Mouse (Mus musculus) heart, embryonic 12.5 days (tissue): ENCODE data around the gene Gm10985. TPM values are rescaled to one million over a fixed set of nuclear protein-coding genes. Genes with fewer than 3 reads are reported as not detected.
A peak's percentile ranks its signal among the peaks of the same experiment; 100 is the strongest.

Experiments used
- ATAC-seq: fragments of 200-750 bp; cut with Nextera tagmentation; 2 replicates; pipeline ENCODE4 v1.8.0; 2017; ENCODE audit warnings: moderate TSS enrichment, moderate library complexity; ENCODE audit not compliant: insufficient number of reproducible peaks, low FRiP score
- H3K27ac ChIP-seq: fragments of 300-500 bp; sonication (generic); 2 replicates; pipeline ENCODE4 v1.5.1; 2016; ENCODE audit warnings: mild to moderate bottlenecking, moderate library complexity; ENCODE audit not compliant: poor library complexity, severe bottlenecking
- H3K27me3 ChIP-seq: fragments of 300-500 bp; sonication (generic); replicated peaks from 2 replicates; pipeline ENCODE4 v1.6.1; 2016; ENCODE audit warnings: mild to moderate bottlenecking, moderate library complexity
- H3K36me3 ChIP-seq: fragments of 300-500 bp; sonication (generic); 2 replicates; pipeline ENCODE4 v1.6.1; 2016; ENCODE audit warnings: mild to moderate bottlenecking, moderate library complexity
- H3K4me1 ChIP-seq: fragments of 300-500 bp; sonication (generic); replicated peaks from 2 replicates; pipeline ENCODE4 v1.6.1; 2016; ENCODE audit warnings: mild to moderate bottlenecking
- H3K4me2 ChIP-seq: fragments of 300-500 bp; sonication (generic); 2 replicates; pipeline ENCODE4 v1.6.1; 2016; ENCODE audit warnings: mild to moderate bottlenecking, moderate library complexity
- H3K4me3 ChIP-seq: fragments of 300-500 bp; sonication (generic); 2 replicates; pipeline ENCODE4 v1.5.1; 2016; ENCODE audit warnings: mild to moderate bottlenecking
- H3K9ac ChIP-seq: fragments of 300-500 bp; sonication (generic); 2 replicates; pipeline ENCODE4 v1.6.1; 2016; ENCODE audit warnings: mild to moderate bottlenecking, moderate library complexity
- H3K9me3 ChIP-seq: fragments of 300-500 bp; sonication (generic); replicated peaks from 2 replicates; pipeline ENCODE4 v1.6.1; 2016; ENCODE audit warnings: mild to moderate bottlenecking, moderate library complexity
- WGBS: fragments of 180-500 bp; shearing (Covaris S2); methylation state at CpG from one replicate; pipeline ENCODE4 v1.1.7; 2016; 5-methylcytosine and 5-hydroxymethylcytosine counted together
- polyA plus RNA-seq: library from polyadenylated mRNA; unstranded; fragments of >200 nt; fragmentation: Nextera tagmentation; extraction: Ambion mirVana; gene quantifications from 2 replicates; pipeline ENCODE4 v1.2.1, GENCODE M21; 2016

Gm10985 gene
- polyA plus RNA-seq, result not detected in 2 replicates

GRCm38 (mm10) chr3:53844786-53845185, at the start of gene Gm10985:
TSS of gene Gm10985 (plus strand) at chr3:53845086.
- H3K4me2 ChIP-seq, result no peak within 1 kb of the TSS

GRCm38 (mm10) chr3:53796933-53797332, 48.0 kb upstream of the Gm10985 start:
- WGBS, result 83% methylated on average over 1 of the region's 1 CpGs

More at GRCm38 (mm10) chr3:53844786-53845185, at the start of gene Gm10985:
- H3K4me1 ChIP-seq, result no peaks in the 10 kb centered on the region
- H3K27ac ChIP-seq, result no peak within 1 kb of the TSS
- ATAC-seq, result no peak
- no peak within 1 kb of the TSS for H3K4me3 ChIP-seq
- 73% methylated on average over 2 of the region's 2 CpGs for WGBS
- H3K36me3 ChIP-seq, result no peaks in the 10 kb centered on the region
- no peaks in the 10 kb centered on the region for H3K27me3 ChIP-seq
- H3K9ac ChIP-seq, result no peak within 1 kb of the TSS
- H3K9me3 ChIP-seq, result no peaks in the 10 kb centered on the region

GRCm38 (mm10) chr3:53799671-53800070, 45.2 kb upstream of the Gm10985 start:
- no peaks in the 10 kb centered on the region for H3K36me3 ChIP-seq
- no peak for ATAC-seq
- H3K4me2 ChIP-seq, result no peak overlapping the region
- no peaks in the 10 kb centered on the region for H3K9me3 ChIP-seq
- H3K4me1 ChIP-seq, result no peaks in the 10 kb centered on the region
- H3K27ac ChIP-seq, result no peak overlapping the region
- no peaks in the 10 kb centered on the region for H3K27me3 ChIP-seq
- WGBS, result 68% methylated on average over 2 of the region's 2 CpGs
- H3K9ac ChIP-seq, result no peak overlapping the region
- H3K4me3 ChIP-seq, result no peak overlapping the region

More at GRCm38 (mm10) chr3:53796933-53797332, 48.0 kb upstream of the Gm10985 start:
- Histone ChIP-seq H3K36me3 (no peaks in the 10 kb centered on the region), H3K9ac (no peak overlapping the region), H3K27me3 (no peaks in the 10 kb centered on the region), H3K4me3 (no peak overlapping the region), H3K4me1 (no peaks in the 10 kb centered on the region), H3K9me3 (no peaks in the 10 kb centered on the region), H3K4me2 (no peak overlapping the region), H3K27ac (no peak overlapping the region)
- ATAC-seq, result no peak

- Histone ChIP-seq H3K4me1 (no peaks in the 10 kb centered on the region), H3K9me3 (no peaks in the 10 kb centered on the region), H3K36me3 (no peaks in the 10 kb centered on the region), H3K4me2 (no peak overlapping the region), H3K4me3 (no peak overlapping the region), H3K27me3 (no peaks in the 10 kb centered on the region), H3K27ac (no peak overlapping the region), H3K9ac (no peak overlapping the region)
- ATAC-seq, result no peak
- WGBS, result 70% methylated on average over 7 of the region's 7 CpGs
Measured at GRCm38 (mm10) chr3:53813421-53813977, 31.4 kb upstream of the Gm10985 start.

- H3K4me2 ChIP-seq, result no peak overlapping the region
- no peak overlapping the region for H3K4me3 ChIP-seq
- ATAC-seq, result no peak
- no peaks in the 10 kb centered on the region for H3K9me3 ChIP-seq
- no peaks in the 10 kb centered on the region for H3K4me1 ChIP-seq
- H3K27ac ChIP-seq, result no peak overlapping the region
- 67% methylated on average over 2 of the region's 2 CpGs for WGBS
- no peaks in the 10 kb centered on the region for H3K36me3 ChIP-seq
- no peak overlapping the region for H3K9ac ChIP-seq
- H3K27me3 ChIP-seq, result no peaks in the 10 kb centered on the region
Measured at GRCm38 (mm10) chr3:53834238-53834637, 10.6 kb upstream of the Gm10985 start.

- Histone ChIP-seq H3K9me3 (no peaks in the 10 kb centered on the region), H3K27me3 (no peaks in the 10 kb centered on the region), H3K36me3 (no peaks in the 10 kb centered on the region), H3K27ac (no peak overlapping the region), H3K4me3 (no peak overlapping the region), H3K9ac (no peak overlapping the region), H3K4me1 (no peaks in the 10 kb centered on the region), H3K4me2 (no peak overlapping the region)
- 68% methylated on average over 7 of the region's 7 CpGs for WGBS
- no peak for ATAC-seq
Measured at GRCm38 (mm10) chr3:53846206-53846928, 1.5 kb downstream of the Gm10985 start.

- Histone ChIP-seq H3K4me3 (no peak overlapping the region), H3K4me2 (no peak overlapping the region), H3K9me3 (no peaks in the 10 kb centered on the region), H3K9ac (no peak overlapping the region), H3K4me1 (no peaks in the 10 kb centered on the region), H3K36me3 (no peaks in the 10 kb centered on the region), H3K27ac (no peak overlapping the region), H3K27me3 (no peaks in the 10 kb centered on the region)
- WGBS, result 68% methylated on average over 4 of the region's 4 CpGs
- no peak for ATAC-seq
Measured at GRCm38 (mm10) chr3:53847726-53848125, 2.8 kb downstream of the Gm10985 start.

GRCm38 (mm10) chr3:53848262-53848661, 3.4 kb downstream of the Gm10985 start:
- no peak for ATAC-seq
- Histone ChIP-seq H3K4me2 (no peak overlapping the region), H3K4me1 (no peaks in the 10 kb centered on the region), H3K4me3 (no peak overlapping the region), H3K27ac (no peak overlapping the region), H3K9ac (no peak overlapping the region), H3K36me3 (no peaks in the 10 kb centered on the region), H3K27me3 (no peaks in the 10 kb centered on the region), H3K9me3 (no peaks in the 10 kb centered on the region)
- 74% methylated on average over 11 of the region's 11 CpGs for WGBS

- H3K4me1 ChIP-seq, result no peaks in the 10 kb centered on the region
- WGBS, result 85% methylated on average over 4 of the region's 4 CpGs
- H3K27ac ChIP-seq, result no peak overlapping the region
- H3K4me3 ChIP-seq, result no peak overlapping the region
- no peak for ATAC-seq
- H3K4me2 ChIP-seq, result no peak overlapping the region
- no peaks in the 10 kb centered on the region for H3K9me3 ChIP-seq
- no peaks in the 10 kb centered on the region for H3K27me3 ChIP-seq
- H3K9ac ChIP-seq, result no peak overlapping the region
- H3K36me3 ChIP-seq, result peaks cover 28% of the 10 kb centered on the region
Measured at GRCm38 (mm10) chr3:53854261-53854660, 9.4 kb downstream of the Gm10985 start.

GRCm38 (mm10) chr3:53854831-53855230, 9.9 kb downstream of the Gm10985 start:
- ATAC-seq, result no peak
- Histone ChIP-seq H3K4me2 (no peak overlapping the region), H3K36me3 (peaks cover 33% of the 10 kb centered on the region), H3K27ac (no peak overlapping the region), H3K9ac (no peak overlapping the region), H3K9me3 (no peaks in the 10 kb centered on the region), H3K27me3 (no peaks in the 10 kb centered on the region), H3K4me3 (no peak overlapping the region), H3K4me1 (no peaks in the 10 kb centered on the region)
- 88% methylated on average over 3 of the region's 3 CpGs for WGBS

GRCm38 (mm10) chr3:53863383-53864220, 18.7 kb downstream of the Gm10985 start, which contains the start of gene Ufm1:
TSS of gene Ufm1 (minus strand) at chr3:53863830.
- H3K4me1 ChIP-seq, result peaks cover 5% of the 10 kb centered on the region
- peak within 1 kb of the TSS; percentile 98 for H3K4me3 ChIP-seq
- WGBS, result under 1% methylated on average over 58 of the region's 58 CpGs
- peak within 1 kb of the TSS; percentile 93 for H3K4me2 ChIP-seq
- H3K27me3 ChIP-seq, result no peaks in the 10 kb centered on the region
- no peak within 1 kb of the TSS for H3K27ac ChIP-seq
- no peaks in the 10 kb centered on the region for H3K9me3 ChIP-seq
- peak within 1 kb of the TSS; percentile 91 for H3K9ac ChIP-seq
- peaks cover 28% of the 10 kb centered on the region for H3K36me3 ChIP-seq
- peak; percentile 99 for ATAC-seq
